Mouse (Mus musculus) bone marrow macrophage, adult 2 months (primary cell): ENCODE data around the gene Ybx1.

Experiments
- CTCF ChIP-seq: IDR thresholded peaks from 2 replicates; pipeline ENCODE4 v1.5.1; 2012; ENCODE audit warnings: low read depth, mild to moderate bottlenecking, low read length, moderate library complexity
- POLR2A ChIP-seq: IDR thresholded peaks from 2 replicates; pipeline ENCODE4 v1.6.1; 2012; ENCODE audit warnings: mild to moderate bottlenecking, low read depth, low read length, borderline replicate concordance

- TF ChIP-seq CTCF (0 out of 2 replicates have a peak, but pooled peaks have one; percentile 15), POLR2A (no peak)
Observed at GRCm38 (mm10) chr4:119233256-119233901, 61.0 kb downstream of the Ybx1 start.
